Mouse (Mus musculus) hindbrain, embryonic 10.5 days (tissue): ENCODE results near the gene Piwil4. TPM values are rescaled to one million over a fixed set of nuclear protein-coding genes. Genes with fewer than 3 reads are reported as not detected.
"Not testable (repeated sequence)": the region's sequence is repeated elsewhere in the genome, so short reads cannot be mapped to it uniquely, and the experiment has no call there.

Experiments
- DNase-seq: peaks from one replicate; pipeline ENCODE4 v3.0.0-alpha.2; 2017; ENCODE audit warnings: low spot score
- H3K27ac ChIP-seq: fragments of 300-500 bp; sonication (generic); 2 replicates; pipeline ENCODE4 v1.5.1; 2016; ENCODE audit warnings: mild to moderate bottlenecking, moderate library complexity
- H3K27me3 ChIP-seq: fragments of 300-500 bp; sonication (generic); 2 replicates; pipeline ENCODE4 v1.6.1; 2016; ENCODE audit warnings: mild to moderate bottlenecking; ENCODE audit not compliant: poor library complexity, insufficient read depth, severe bottlenecking
- H3K36me3 ChIP-seq: fragments of 300-500 bp; sonication (generic); 2 replicates; pipeline ENCODE4 v1.6.1; 2016; ENCODE audit warnings: mild to moderate bottlenecking, moderate library complexity
- H3K4me1 ChIP-seq: fragments of 300-500 bp; sonication (generic); replicated peaks from 2 replicates; pipeline ENCODE4 v1.6.1; 2016; ENCODE audit warnings: mild to moderate bottlenecking
- H3K4me3 ChIP-seq: fragments of 300-500 bp; sonication (generic); 2 replicates; pipeline ENCODE4 v1.5.1; 2016; ENCODE audit warnings: mild to moderate bottlenecking, moderate library complexity
- H3K9me3 ChIP-seq: fragments of 300-500 bp; sonication (generic); 2 replicates; pipeline ENCODE4 v1.6.1; 2016; ENCODE audit warnings: mild to moderate bottlenecking, moderate library complexity
- WGBS: fragments of 180-500 bp; shearing (Covaris S2); methylation state at CpG from one replicate; pipeline ENCODE4 v1.1.7; 2016; 5-methylcytosine and 5-hydroxymethylcytosine counted together
- polyA plus RNA-seq: library from polyadenylated mRNA; unstranded; fragments of >200 nt; fragmentation: Nextera tagmentation; extraction: Ambion mirVana; gene quantifications from 2 replicates; pipeline ENCODE4 v1.2.1, GENCODE M21; 2016

Piwil4 gene
- polyA plus RNA-seq, 1 experiment from 2014 or later, result 0.27 TPM

DNA sequence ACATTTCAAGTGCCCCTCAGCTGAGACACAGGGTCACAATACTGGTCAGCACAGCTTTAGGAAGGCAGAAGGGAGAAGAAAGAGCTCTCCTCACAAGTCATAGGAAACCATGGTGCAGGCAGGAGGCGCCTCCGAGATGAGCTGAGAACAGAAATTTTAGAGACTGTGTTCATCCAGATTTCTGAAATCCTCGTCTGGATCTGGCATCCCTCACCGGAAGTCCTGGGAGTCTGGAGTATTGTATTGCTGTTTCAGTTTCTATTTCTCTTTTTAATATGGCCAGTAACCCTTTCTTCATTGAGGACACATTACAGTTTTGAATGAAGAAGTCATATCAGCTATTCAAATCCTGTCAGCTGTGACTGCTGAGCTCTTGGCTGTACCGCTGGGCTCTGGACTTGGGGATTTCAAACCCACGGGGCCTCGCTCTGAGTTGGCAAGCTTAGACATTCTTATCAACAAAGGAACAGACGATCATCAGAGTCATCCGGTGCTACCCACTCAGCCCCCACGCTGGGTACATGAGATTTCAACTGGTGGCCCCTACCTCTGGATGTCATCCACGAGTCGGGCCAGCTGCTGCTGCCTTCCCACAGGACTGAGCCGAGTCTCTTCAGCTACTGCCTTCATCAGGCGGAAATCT lies 22.7 kb downstream of the Piwil4 start:
- Histone ChIP-seq H3K4me1 (peaks cover 11% of the 10 kb centered on the region; the same call in 1 of the 2 replicates), H3K27me3 (peaks cover 65% of the 10 kb centered on the region), H3K9me3 (no peaks in the 10 kb centered on the region), H3K36me3 (no peaks in the 10 kb centered on the region), H3K27ac (no peak overlapping the region), H3K4me3 (no peak overlapping the region)
- 71% methylated on average over 14 of the region's 14 CpGs for WGBS
- DNase-seq, result no peak

DNA sequence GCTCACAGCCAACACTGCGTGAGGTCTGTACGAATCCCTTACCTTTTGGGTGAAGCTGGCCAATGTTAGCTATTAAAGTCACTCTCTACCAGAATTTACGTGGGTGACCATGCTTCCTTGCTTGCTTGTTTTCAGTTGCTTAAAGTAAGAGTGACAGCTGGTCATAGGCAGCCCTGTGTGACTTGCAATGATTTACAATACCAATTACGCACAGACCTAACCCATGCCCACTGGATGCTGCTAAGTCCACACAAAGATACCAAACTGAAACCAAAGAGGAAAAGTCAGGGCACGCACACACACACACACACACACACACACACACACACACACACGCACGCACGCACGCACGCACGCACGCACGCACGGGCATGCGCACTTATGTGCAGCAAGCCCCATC lies 25.3 kb downstream of the Piwil4 start:
- DNase-seq, result no peak
- H3K27me3 ChIP-seq, result peaks cover 40% of the 10 kb centered on the region
- H3K9me3 ChIP-seq, result no peaks in the 10 kb centered on the region
- no peak overlapping the region for H3K27ac ChIP-seq
- H3K36me3 ChIP-seq, result no peaks in the 10 kb centered on the region
- H3K4me1 ChIP-seq, result peaks cover 11% of the 10 kb centered on the region; the same call in 1 of the 2 replicates
- 91% methylated on average over 15 of the region's 15 CpGs for WGBS
- no peak overlapping the region for H3K4me3 ChIP-seq

DNA sequence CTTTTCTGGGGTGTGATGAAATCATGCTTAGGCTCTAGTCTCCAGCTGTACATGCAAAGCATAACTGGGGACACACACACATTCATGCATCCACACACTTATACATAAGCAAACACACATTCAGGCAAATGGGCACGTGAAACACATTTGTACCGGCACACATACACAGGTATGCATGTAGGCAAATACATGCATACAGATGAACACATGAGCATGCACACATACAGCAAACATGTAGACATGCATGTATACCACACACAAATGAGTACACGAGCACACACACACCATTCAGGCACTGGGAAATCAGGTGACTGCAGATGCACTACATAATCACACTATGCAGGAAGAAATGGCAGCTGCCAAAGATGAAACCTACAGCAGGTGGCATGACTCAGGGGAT lies 29.6 kb downstream of the Piwil4 start:
- WGBS, result 87% methylated on average over 3 of the region's 3 CpGs
- H3K27me3 ChIP-seq, result no peaks in the 10 kb centered on the region
- H3K4me3 ChIP-seq, result no peak overlapping the region
- DNase-seq, result no peak
- H3K9me3 ChIP-seq, result no peaks in the 10 kb centered on the region
- no peak overlapping the region for H3K27ac ChIP-seq
- H3K4me1 ChIP-seq, result peaks cover 7% of the 10 kb centered on the region; the same call in 1 of the 2 replicates
- H3K36me3 ChIP-seq, result no peaks in the 10 kb centered on the region

DNA sequence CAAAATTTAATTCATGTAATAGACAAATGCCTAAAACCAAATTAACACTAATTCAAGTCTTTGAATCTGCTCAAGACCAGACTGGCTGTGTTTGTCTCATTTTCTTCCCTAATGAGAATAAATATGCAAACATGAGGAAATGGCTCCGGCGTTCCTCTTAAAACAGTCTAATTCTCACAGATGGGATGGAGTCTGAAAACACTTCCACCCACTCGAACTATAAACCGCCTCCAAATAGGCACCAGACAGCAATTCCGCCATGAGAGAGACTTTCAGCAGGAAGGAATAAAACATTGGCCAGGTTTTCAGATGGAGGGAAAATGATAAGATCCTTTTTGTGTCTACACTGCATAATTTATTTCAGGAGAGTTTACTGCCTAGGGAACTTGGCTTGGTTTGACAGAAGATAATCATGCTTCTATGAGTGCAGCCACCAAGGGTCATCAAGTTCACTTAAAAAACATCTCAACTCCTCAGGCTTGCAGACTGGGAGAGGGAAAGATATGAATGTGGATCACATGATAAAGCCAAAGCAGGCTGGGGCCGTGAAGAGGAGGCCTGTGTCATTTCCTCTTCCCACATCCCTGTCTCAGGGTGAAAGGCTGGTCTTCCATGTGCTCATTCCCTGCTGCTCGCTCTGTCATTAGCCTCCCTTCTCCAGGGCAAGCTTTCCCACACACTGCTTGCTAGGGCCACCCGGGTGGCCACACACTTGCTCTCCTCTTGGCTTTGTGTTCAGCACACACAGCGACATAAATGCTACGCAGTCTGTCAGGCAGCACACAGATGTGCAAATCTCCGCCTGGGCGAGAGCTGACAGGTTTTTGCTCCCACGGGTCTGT lies 35.0 kb downstream of the Piwil4 start:
- WGBS, result 82% methylated on average over 13 of the region's 13 CpGs
- Histone ChIP-seq H3K36me3 (no peaks in the 10 kb centered on the region), H3K27me3 (no peaks in the 10 kb centered on the region), H3K4me1 (no peaks in the 10 kb centered on the region; the same call in 1 of the 2 replicates), H3K9me3 (no peaks in the 10 kb centered on the region), H3K4me3 (no peak overlapping the region), H3K27ac (no peak overlapping the region)
- no peak for DNase-seq

DNA sequence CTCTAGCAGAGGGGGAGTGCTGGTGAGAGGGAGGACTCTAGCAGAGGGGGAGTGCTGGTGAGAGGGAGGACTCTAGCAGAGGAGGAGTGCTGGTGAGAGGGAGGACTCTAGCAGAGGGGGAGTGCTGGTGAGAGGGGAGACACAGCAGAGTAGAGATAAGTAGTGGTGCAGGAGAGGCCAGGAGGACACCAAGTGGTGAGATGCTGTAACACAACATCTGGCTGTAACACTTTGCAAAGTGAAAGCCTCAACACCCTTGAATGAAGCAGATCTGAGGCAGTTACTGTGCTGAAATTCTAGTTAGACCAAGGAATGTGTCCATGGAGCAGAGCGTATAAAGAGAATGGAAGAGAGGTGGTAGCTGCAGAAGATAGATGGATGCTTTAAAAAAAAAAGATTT lies 39.7 kb downstream of the Piwil4 start:
- 93% methylated on average over 1 of the region's 1 CpGs for WGBS
- not testable (repeated sequence) for H3K27ac ChIP-seq, H3K4me1 ChIP-seq, H3K4me3 ChIP-seq, H3K27me3 ChIP-seq, H3K9me3 ChIP-seq, DNase-seq, H3K36me3 ChIP-seq

DNA sequence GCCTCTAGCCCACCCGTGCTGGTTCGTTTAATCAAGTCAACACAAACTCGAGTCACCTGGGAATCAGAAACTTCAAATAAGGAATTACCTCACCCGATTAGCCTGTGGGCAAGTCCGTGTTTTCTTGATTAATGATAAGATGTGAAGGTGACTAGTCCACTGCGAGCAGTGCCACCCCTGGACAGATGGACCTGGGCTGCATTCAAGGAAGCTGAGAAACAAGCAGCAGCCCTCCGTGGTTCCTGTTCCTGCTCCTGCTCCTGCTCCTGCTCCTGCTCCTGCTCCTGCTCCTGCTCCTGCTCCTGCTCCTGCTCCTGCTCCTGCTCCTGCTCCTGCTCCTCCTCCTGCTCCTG lies 41.3 kb downstream of the Piwil4 start:
- WGBS, result 50% methylated on average over 7 of the region's 7 CpGs
- Histone ChIP-seq H3K36me3 (no peaks in the 10 kb centered on the region), H3K27ac (no peak overlapping the region), H3K27me3 (no peaks in the 10 kb centered on the region), H3K4me3 (no peak overlapping the region), H3K4me1 (no peaks in the 10 kb centered on the region), H3K9me3 (no peaks in the 10 kb centered on the region)
- DNase-seq, result no peak

DNA sequence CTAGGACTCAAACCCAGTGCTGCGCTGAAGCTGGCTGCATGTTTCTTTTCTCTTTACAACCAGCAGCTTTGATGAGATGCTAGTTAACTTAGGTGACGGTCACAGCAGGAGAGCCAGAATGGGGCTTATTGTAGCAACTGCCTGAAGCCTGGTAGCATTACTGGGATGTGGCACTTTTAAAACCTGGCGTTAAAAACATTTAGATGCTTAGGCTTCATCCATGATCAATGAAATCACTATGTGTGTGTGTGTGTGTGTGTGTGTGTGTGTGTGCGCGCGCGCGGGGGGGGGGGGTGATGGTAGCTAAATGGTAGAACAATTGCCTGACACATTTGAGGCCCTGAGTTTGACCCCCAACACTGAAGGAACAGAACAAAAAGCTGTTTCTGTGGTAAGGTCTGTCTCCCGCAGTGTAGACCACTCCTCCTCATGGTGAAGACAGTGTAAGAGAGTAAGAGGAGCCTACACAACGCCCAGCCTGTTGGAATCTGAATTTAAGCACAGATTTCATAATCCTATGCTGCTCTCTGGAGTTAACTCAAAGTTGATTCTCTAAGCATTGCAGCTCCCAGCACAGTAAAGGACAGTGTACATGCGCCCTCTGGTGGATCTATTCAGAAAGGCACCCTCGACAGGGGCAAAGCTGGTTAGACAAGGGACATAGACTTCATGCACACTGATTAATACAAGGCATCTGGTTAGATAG lies 41.8 kb downstream of the Piwil4 start:
- Histone ChIP-seq H3K4me3 (no peak overlapping the region), H3K9me3 (no peaks in the 10 kb centered on the region), H3K4me1 (no peaks in the 10 kb centered on the region), H3K27ac (no peak overlapping the region), H3K27me3 (no peaks in the 10 kb centered on the region), H3K36me3 (no peaks in the 10 kb centered on the region)
- peak; percentile 89 for DNase-seq
- WGBS, result 48% methylated on average over 12 of the region's 12 CpGs

DNA sequence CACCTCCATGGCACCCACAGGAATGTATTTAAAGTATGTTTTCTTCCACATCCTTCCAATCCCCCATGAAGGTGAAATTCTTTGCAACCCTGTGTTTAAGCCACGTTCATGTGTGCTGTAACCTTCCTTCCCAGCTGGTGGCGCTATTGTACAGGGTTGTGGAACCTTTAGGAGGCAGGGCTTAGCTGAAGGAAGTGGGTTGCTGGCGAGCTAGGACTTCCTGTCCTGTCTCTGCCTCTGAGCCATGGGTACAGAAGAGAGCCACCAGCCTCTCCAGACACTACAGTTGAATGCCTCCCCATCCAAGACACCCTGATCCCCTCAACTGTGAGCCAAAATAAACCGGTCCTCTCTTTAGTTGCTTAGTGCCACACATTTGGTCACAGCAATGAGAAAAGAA lies 42.6 kb downstream of the Piwil4 start:
- Histone ChIP-seq H3K4me3 (no peak overlapping the region), H3K4me1 (no peaks in the 10 kb centered on the region), H3K36me3 (no peaks in the 10 kb centered on the region), H3K27me3 (no peaks in the 10 kb centered on the region), H3K9me3 (no peaks in the 10 kb centered on the region), H3K27ac (no peak overlapping the region)
- 63% methylated on average over 4 of the region's 4 CpGs for WGBS
- DNase-seq, result no peak

DNA sequence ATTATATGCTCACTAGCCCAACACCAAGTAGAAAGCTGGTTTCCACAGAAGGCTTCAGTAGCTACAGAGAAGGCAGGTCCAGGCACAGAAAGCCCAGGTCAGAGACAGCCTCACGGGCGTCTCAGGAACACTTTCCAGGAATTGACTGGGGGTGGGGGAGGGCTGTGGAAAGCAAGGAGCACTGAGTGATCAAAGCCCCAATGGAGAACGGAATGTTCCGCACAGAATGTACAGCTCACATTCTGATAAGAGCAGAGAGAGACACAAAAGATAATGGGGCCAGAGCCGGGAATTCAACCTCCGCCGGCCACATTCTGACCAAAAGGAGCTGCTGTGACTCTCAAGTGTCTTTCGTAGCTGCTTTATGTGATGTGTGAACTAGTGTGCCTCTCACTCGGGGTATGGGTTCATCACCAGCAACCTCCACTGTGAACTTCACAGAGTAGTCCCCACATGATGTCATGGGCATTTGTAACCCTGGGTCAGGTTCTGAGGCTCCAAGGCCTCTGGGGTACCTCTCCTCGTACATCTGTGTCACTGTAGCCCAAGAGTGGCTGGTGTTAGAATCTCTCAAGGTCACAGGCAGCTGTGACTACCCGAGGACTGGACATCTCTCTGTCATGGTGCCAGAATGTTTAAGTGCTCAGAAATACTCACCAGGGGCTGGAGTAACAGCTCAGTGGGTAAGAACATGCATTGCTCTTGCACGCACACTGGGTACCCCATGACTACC lies 51.0 kb downstream of the Piwil4 start:
- Histone ChIP-seq H3K36me3 (no peaks in the 10 kb centered on the region), H3K9me3 (no peaks in the 10 kb centered on the region), H3K27me3 (no peaks in the 10 kb centered on the region; the same call in 1 of the 2 replicates), H3K27ac (no peak overlapping the region), H3K4me1 (peaks cover 9% of the 10 kb centered on the region), H3K4me3 (no peak overlapping the region)
- WGBS, result 78% methylated on average over 12 of the region's 12 CpGs
- DNase-seq, result no peak

DNA sequence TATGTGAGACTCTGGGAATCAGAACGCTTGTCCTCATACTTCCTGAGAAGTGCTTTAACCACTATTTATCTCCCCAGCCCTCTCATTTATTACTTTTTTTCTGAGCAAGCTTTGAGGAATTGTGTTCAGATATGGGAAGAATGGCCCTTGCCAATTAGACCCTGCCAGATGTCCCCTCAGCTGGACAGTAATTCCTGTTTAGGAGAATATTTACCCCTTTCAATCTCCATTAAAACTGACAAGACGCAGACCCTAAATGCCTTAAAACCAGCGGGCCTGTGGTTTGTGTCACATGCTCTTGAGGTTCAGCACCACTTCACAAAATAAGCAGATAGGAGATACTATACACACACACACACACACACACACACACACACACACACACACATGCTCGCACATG lies 56.2 kb downstream of the Piwil4 start:
- Histone ChIP-seq H3K4me3 (no peak overlapping the region), H3K27me3 (peaks cover 4% of the 10 kb centered on the region; the same call in 1 of the 2 replicates), H3K36me3 (no peaks in the 10 kb centered on the region), H3K27ac (no peak overlapping the region), H3K9me3 (no peaks in the 10 kb centered on the region), H3K4me1 (peaks cover 9% of the 10 kb centered on the region)
- WGBS, result 87% methylated on average over 4 of the region's 4 CpGs
- no peak for DNase-seq

DNA sequence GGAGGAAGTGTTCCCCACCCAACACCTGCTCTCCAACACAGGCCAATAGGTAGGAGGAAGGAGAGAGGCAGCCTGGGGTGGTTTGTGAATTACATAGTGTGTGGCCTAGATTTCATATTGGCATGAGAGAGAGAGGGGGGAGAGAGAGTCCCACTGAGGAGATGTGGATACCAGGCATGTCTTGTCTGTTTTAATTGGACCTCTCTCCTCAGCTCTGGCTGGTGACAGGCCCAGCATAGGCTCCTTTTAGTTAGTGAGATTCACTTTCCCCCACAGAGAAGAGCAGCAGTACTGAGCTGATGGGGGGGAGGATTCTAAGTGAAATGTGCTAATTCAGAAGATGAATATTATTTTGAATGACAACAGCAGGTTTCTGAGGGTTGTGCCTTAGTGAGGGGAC lies 57.8 kb downstream of the Piwil4 start:
- Histone ChIP-seq H3K27me3 (peaks cover 6% of the 10 kb centered on the region; the same call in 1 of the 2 replicates), H3K4me1 (peaks cover 3% of the 10 kb centered on the region; the same call in 1 of the 2 replicates), H3K9me3 (peaks cover 7% of the 10 kb centered on the region), H3K36me3 (no peaks in the 10 kb centered on the region), H3K4me3 (no peak overlapping the region), H3K27ac (no peak overlapping the region)
- DNase-seq, result no peak

DNA sequence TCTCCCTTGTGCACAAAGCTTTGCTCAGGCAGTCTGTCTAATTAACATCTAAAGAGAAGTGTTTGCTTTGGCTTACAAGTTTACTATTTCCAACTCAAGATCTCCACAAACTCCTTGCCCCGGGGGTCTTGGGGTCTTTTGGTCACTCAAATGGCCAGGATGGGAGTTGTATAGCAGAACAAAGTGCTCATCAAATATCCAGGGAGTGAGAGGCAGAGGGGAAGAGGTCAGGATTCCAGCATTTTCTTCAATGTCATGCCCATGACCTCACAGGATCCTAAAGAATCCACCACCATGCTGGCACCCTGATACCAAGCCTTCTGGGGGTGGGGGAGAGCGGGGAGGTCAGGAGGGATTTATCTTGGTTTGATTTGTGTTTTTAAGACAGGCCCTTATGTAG lies 59.9 kb downstream of the Piwil4 start:
- Histone ChIP-seq H3K36me3 (no peaks in the 10 kb centered on the region), H3K9me3 (peaks cover 7% of the 10 kb centered on the region), H3K27ac (no peak overlapping the region), H3K4me3 (no peak overlapping the region), H3K4me1 (peaks cover 12% of the 10 kb centered on the region), H3K27me3 (0 out of 2 replicates have a peak, but pooled peaks cover 6% of the 10 kb centered on the region)
- no peak for DNase-seq
- 52% methylated on average over 2 of the region's 2 CpGs for WGBS
